Mouse (Mus musculus) thymus, adult 2 months (tissue): ENCODE results near the gene Raver1.

ENCODE experiments used
- CTCF ChIP-seq: fragments of 200-500 bp; IDR thresholded peaks from 2 replicates; pipeline ENCODE4 v1.5.1; 2012; ENCODE audit warnings: mild to moderate bottlenecking, control low read depth, low read length, moderate library complexity, borderline replicate concordance; ENCODE audit not compliant: control insufficient read depth, poor library complexity, insufficient read depth; ENCODE audit errors: extremely low read depth
- POLR2A ChIP-seq: fragments of 200-500 bp; IDR thresholded peaks from 2 replicates; pipeline ENCODE4 v1.6.1; 2012; ENCODE audit warnings: mild to moderate bottlenecking, low read length, control low read depth, moderate library complexity; ENCODE audit not compliant: control insufficient read depth, poor library complexity, insufficient read depth; ENCODE audit errors: extremely low read depth

DNA sequence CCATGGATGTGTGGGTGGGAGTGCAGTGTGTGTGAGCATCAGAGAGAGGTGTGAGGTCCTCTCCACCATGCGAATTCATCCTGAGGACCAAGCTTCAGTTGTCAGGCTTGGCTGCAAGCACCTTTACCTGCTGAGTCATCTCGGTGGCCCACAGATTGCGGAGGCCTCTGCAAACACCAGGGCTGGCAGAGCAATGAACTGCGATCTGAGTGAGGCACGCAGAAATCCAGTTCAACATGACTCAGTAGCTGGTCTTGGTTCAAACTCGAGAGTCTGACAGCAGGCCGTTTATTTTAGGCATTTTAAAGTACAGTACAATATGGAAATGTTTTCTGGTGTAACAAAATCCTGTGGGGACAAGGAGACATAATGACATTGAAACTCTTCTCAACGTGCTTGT, 6.0 kb upstream of the Raver1 start:
- no peak for TF ChIP-seq CTCF
- TF ChIP-seq POLR2A = no peak
